Mouse (Mus musculus) myocyte (in vitro differentiated cells): ENCODE data around the gene Car2.

Experiments used
- E2F4 ChIP-seq: IDR thresholded peaks from one replicate; pipeline ENCODE4 v1.6.1; 2011; ENCODE audit warnings: mild to moderate bottlenecking, control low read depth, moderate library complexity; ENCODE audit not compliant: insufficient read depth
- MAX ChIP-seq: IDR thresholded peaks from one replicate; pipeline ENCODE4 v1.6.1; 2011; ENCODE audit warnings: low read depth, mild to moderate bottlenecking, control low read depth
- MYOG ChIP-seq, 3 experiments: IDR thresholded peaks; one replicate each; pipeline ENCODE4 v1.6.1; 2011; ENCODE audit warnings: control low read depth in 2 of 3, low read depth in 2 of 3, mild to moderate bottlenecking in 2 of 3; ENCODE audit not compliant: insufficient read length in 2 of 3, control insufficient read depth in 1 of 3, insufficient read depth in 1 of 3
- POLR2A ChIP-seq: IDR thresholded peaks from one replicate; pipeline ENCODE4 v1.6.1; 2011; ENCODE audit warnings: low read depth, mild to moderate bottlenecking, control low read depth, moderate library complexity; ENCODE audit not compliant: insufficient read length
- TCF12 ChIP-seq: IDR thresholded peaks from one replicate; pipeline ENCODE4 v1.6.1; 2011; ENCODE audit warnings: mild to moderate bottlenecking, control low read depth; ENCODE audit not compliant: poor library complexity, insufficient read depth, severe bottlenecking
- USF1 ChIP-seq: IDR thresholded peaks from one replicate; pipeline ENCODE4 v1.6.1; 2011; ENCODE audit warnings: low read depth, mild to moderate bottlenecking, control low read depth, moderate library complexity

DNA sequence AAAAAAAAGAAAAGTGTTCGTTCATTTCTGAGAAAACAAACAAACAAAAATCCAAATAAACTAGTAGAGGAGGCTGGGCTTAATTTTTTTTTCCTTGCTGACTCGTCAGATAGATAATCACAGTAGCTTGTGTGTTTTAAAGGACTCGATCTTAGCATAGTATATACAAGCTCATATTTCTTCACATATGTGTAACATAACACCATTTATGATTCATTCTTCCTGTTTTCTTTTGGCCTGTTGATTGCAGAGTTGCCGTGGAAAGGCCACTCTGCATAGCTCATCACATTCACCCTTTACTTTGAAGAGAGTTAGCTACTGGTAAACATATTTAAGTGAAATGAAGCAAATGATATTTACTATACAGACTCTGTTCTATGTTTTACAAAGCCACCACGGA is 7.6 kb downstream of the Car2 start:
- TF ChIP-seq POLR2A = no peak
- TF ChIP-seq E2F4 = no peak
- TF ChIP-seq USF1 = no peak
- TF ChIP-seq MAX = no peak
- no peak for TF ChIP-seq TCF12
- TF ChIP-seq MYOG (IDR thresholded peaks at IDR 0.05; ENCODE audit: control insufficient read depth in 1 of 3, insufficient read depth in 1 of 3, insufficient read length in 2 of 3, low read depth in 2 of 3) = no peak
